Mouse (Mus musculus) heart, adult 18-20 months (tissue): ENCODE measurements around the gene Speer4c. TPM values are rescaled to one million over a fixed set of nuclear protein-coding genes. Genes with fewer than 3 reads are reported as not detected.

ENCODE experiments used
- total RNA-seq, 2 experiments: library from RNA; stranded (reverse); gene quantifications; 2 replicates each; pipeline ENCODE4 v1.2.3; 2021

Speer4c gene
- total RNA-seq, 2 experiments from 2014 or later = not detected

Other genes with a start within 250 kb of the Speer4c start
- gene Gm21149, start 237.7 kb downstream of the Speer4c start, total RNA-seq = not detected
- not detected for gene Gm21190, start 185.0 kb downstream of the Speer4c start, total RNA-seq
- gene Gm21083, start 136.9 kb downstream of the Speer4c start, total RNA-seq = not detected
- not detected for gene Speer4d, start 95.2 kb downstream of the Speer4c start, total RNA-seq
- gene 4930572O03Rik, start 57.2 kb downstream of the Speer4c start, total RNA-seq = not detected
- 10 to 100 TPM; 82.2 to 87.4 TPM for gene Cacna2d1, start 220.4 kb upstream of the Speer4c start, total RNA-seq